Mouse (Mus musculus) bone marrow, adult 2 months (tissue): ENCODE results near the gene Lhx4.

Experiments
- CTCF ChIP-seq: fragments of 200-500 bp; IDR thresholded peaks from 2 replicates; pipeline ENCODE4 v1.5.1; 2011; ENCODE audit warnings: low read length, control low read depth; ENCODE audit not compliant: control insufficient read depth, insufficient read depth
- POLR2A ChIP-seq: fragments of 200-500 bp; IDR thresholded peaks from 2 replicates; pipeline ENCODE4 v1.6.1; 2011; ENCODE audit warnings: low read depth, mild to moderate bottlenecking, control low read depth, low read length, borderline replicate concordance; ENCODE audit not compliant: control insufficient read depth

- no peak for TF ChIP-seq CTCF
- no peak for TF ChIP-seq POLR2A
Measured at GRCm38 (mm10) chr1:155704182-155704581, 47.3 kb downstream of the Lhx4 start.
